Mouse (Mus musculus): ENCODE measurements around the gene Gm27021.

Gm27021 gene

GRCm38 (mm10) chr8:120685097-120685496 is 17.2 kb upstream of the Gm27021 start:
- DNase-seq = no peak

- no peak for DNase-seq
These were observed 16.2 kb upstream of the Gm27021 start for GRCm38 (mm10) chr8:120684082-120684481.

GRCm38 (mm10) chr8:120683602-120684001 is 15.7 kb upstream of the Gm27021 start:
- DNase-seq = peak; percentile 77

- no peak for DNase-seq
These were observed 13.2 kb upstream of the Gm27021 start for GRCm38 (mm10) chr8:120681113-120681512.

- peak; percentile 43 for DNase-seq
These were observed 12.5 kb upstream of the Gm27021 start for GRCm38 (mm10) chr8:120680405-120680804.

GRCm38 (mm10) chr8:120679629-120680387 is 11.9 kb upstream of the Gm27021 start:
- DNase-seq = peak; percentile 58

GRCm38 (mm10) chr8:120678447-120678846 is 10.6 kb upstream of the Gm27021 start:
- peak; percentile 83 for DNase-seq

- DNase-seq = no peak
These were observed 7.8 kb upstream of the Gm27021 start for GRCm38 (mm10) chr8:120675718-120676117.

GRCm38 (mm10) chr8:120673298-120673697 is 5.4 kb upstream of the Gm27021 start:
- DNase-seq = no peak

- DNase-seq = no peak
These were observed 4.8 kb upstream of the Gm27021 start for GRCm38 (mm10) chr8:120672626-120673229.

- DNase-seq = no peak
These were observed 3.9 kb upstream of the Gm27021 start for GRCm38 (mm10) chr8:120671775-120672174.

GRCm38 (mm10) chr8:120668374-120668905 is 561 bp upstream of the Gm27021 start, which contains the start of gene Emc8:
Gene Emc8, minus strand, starts transcription at chr8:120668573.
- no peak for DNase-seq

GRCm38 (mm10) chr8:120666807-120667470 is 940 bp downstream of the Gm27021 start:
- DNase-seq = no peak

GRCm38 (mm10) chr8:120665726-120666455 is 2.0 kb downstream of the Gm27021 start:
- peak; percentile 27 for DNase-seq

- DNase-seq = no peak
These were observed 3.3 kb downstream of the Gm27021 start for GRCm38 (mm10) chr8:120664566-120664965.

GRCm38 (mm10) chr8:120657415-120657814 is 10.5 kb downstream of the Gm27021 start:
- no peak for DNase-seq

- DNase-seq = no peak
These were observed 11.4 kb downstream of the Gm27021 start for GRCm38 (mm10) chr8:120656322-120657052.

- no peak for DNase-seq
These were observed 20.3 kb downstream of the Gm27021 start, which contains the start of gene 1190005I06Rik for GRCm38 (mm10) chr8:120647532-120647931. Gene 1190005I06Rik, minus strand, starts transcription at chr8:120647632.

GRCm38 (mm10) chr8:120644663-120645062 is 23.2 kb downstream of the Gm27021 start:
- no peak for DNase-seq

GRCm38 (mm10) chr8:120642031-120642662 is 25.7 kb downstream of the Gm27021 start:
- DNase-seq = no peak

- DNase-seq = no peak
These were observed 26.6 kb downstream of the Gm27021 start for GRCm38 (mm10) chr8:120641245-120641644.
